Mouse (Mus musculus) adrenal gland, postnatal 0 days (tissue): ENCODE data around the gene Ugt1a2. TPM values are rescaled to one million over a fixed set of nuclear protein-coding genes. Genes with fewer than 3 reads are reported as not detected.

Experiments used
- polyA plus RNA-seq: library from polyadenylated mRNA; unstranded; fragments of >200 nt; fragmentation: Nextera tagmentation; extraction: Ambion mirVana; gene quantifications from 2 replicates; pipeline ENCODE4 v1.2.1, GENCODE M21; 2015

Gene Ugt1a2
- polyA plus RNA-seq, result 0.38 and 0.66 TPM in 2 replicates

GRCm38 (mm10) chr1:88200456-88200855 is at the start of gene Ugt1a2:
Gene Ugt1a2, plus strand, starts transcription at chr1:88200601.

GRCm38 (mm10) chr1:88165711-88166110 is 34.7 kb upstream of the Ugt1a2 start, which contains the start of gene Ugt1a5:
Gene Ugt1a5, plus strand, starts transcription at chr1:88166012.

GRCm38 (mm10) chr1:88205294-88205922 is 5.0 kb downstream of the Ugt1a2 start, which contains the start of gene Dnajb3:
Gene Dnajb3, minus strand, starts transcription at chr1:88205782.

GRCm38 (mm10) chr1:88211812-88212211 is 11.4 kb downstream of the Ugt1a2 start, which contains the start of gene Ugt1a1:
Gene Ugt1a1, plus strand, starts transcription at chr1:88211959.

GRCm38 (mm10) chr1:88226670-88227379 is 26.4 kb downstream of the Ugt1a2 start, which contains the start of gene Mroh2a:
Gene Mroh2a, plus strand, starts transcription at chr1:88226986.

Other genes with a start within 250 kb of the Ugt1a2 start
- gene Usp40, start 192.1 kb upstream of the Ugt1a2 start, polyA plus RNA-seq, result 12.0 and 21.3 TPM in 2 replicates
- gene Ugt1a10, start 145.2 kb upstream of the Ugt1a2 start, polyA plus RNA-seq, result not detected in 2 replicates
- gene Ugt1a9, start 129.8 kb upstream of the Ugt1a2 start, polyA plus RNA-seq, result 0.55 TPM in 1 of 2 replicates, not detected in the other
- not detected in 2 replicates for gene Ugt1a8, start 112.8 kb upstream of the Ugt1a2 start, polyA plus RNA-seq
- 5.8 and 6.3 TPM in 2 replicates for gene Ugt1a7c, start 105.5 kb upstream of the Ugt1a2 start, polyA plus RNA-seq
- gene Ugt1a6b, start 97.3 kb upstream of the Ugt1a2 start, polyA plus RNA-seq, result 0.84 and 1.2 TPM in 2 replicates
- 6.8 and 7.1 TPM in 2 replicates for gene Ugt1a6a, start 65.8 kb upstream of the Ugt1a2 start, polyA plus RNA-seq
- gene Ugt1a5, start 34.6 kb upstream of the Ugt1a2 start, polyA plus RNA-seq, result 0.06 TPM in 1 of 2 replicates, not detected in the other
- 7.8 TPM in 2 replicates for gene Dnajb3, start 5.2 kb downstream of the Ugt1a2 start, polyA plus RNA-seq
- 8.8 and 15.0 TPM in 2 replicates for gene Ugt1a1, start 11.4 kb downstream of the Ugt1a2 start, polyA plus RNA-seq
- 0.44 and 0.55 TPM in 2 replicates for gene Mroh2a, start 26.4 kb downstream of the Ugt1a2 start, polyA plus RNA-seq
- 24.5 and 37.8 TPM in 2 replicates for gene Hjurp, start 77.0 kb downstream of the Ugt1a2 start, polyA plus RNA-seq
- gene Trpm8, start 77.1 kb downstream of the Ugt1a2 start, polyA plus RNA-seq, result not detected in 2 replicates
- gene Spp2, start 206.4 kb downstream of the Ugt1a2 start, polyA plus RNA-seq, result 19.0 and 26.4 TPM in 2 replicates